Comparison of ENCODE assay signal across 25 mouse cellular contexts in the genomic region with DNA sequence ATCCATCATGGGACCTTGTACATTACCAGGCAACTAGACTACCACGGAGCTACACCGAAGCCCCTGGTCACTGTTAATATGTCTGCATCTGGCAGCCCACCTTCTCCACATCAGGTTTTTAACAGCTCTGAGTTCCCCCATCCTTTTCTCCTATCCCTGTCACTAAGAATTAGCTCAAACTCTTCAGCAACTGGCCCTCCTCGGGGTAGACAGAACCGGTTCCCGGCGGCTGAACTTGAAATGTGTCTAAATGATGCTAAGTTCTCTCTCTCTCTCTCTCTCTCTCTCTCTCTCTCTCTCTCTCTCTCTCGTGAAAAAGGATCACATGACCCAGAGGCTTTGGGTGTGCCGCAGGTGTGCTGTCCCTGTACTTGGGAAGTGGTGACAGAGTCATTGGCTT.
"Had no signal": no experiment of that assay in that cellular context is flagged by ENCODE, and none has a peak within 500 bp of the region (broad histone marks: within the 10 kb centered on the region; RNA-seq: fewer than 3 reads in every experiment).

No protein-coding gene starts in this region.

- ATAC-seq: liver, embryonic 12.5 days; midbrain, embryonic 13.5 days; midbrain, embryonic 16.5 days had no signal

- H3K4me1 ChIP-seq: liver, embryonic 12.5 days; liver, embryonic 15.5 days; midbrain, embryonic 13.5 days had no signal

- H3K9ac ChIP-seq: limb, embryonic 13.5 days; liver, embryonic 12.5 days; liver, embryonic 15.5 days; lung, embryonic 15.5 days; midbrain, embryonic 13.5 days; neural tube, embryonic 13.5 days had no signal

- H3K27ac ChIP-seq: limb, embryonic 13.5 days; liver, embryonic 12.5 days; liver, embryonic 15.5 days; lung, embryonic 15.5 days; midbrain, embryonic 10.5 days; midbrain, embryonic 13.5 days; neural tube, embryonic 13.5 days; stomach, postnatal 0 days had no signal

- H3K36me3 ChIP-seq: limb, embryonic 10.5 days; limb, embryonic 13.5 days; liver, embryonic 12.5 days; liver, embryonic 15.5 days; lung, embryonic 15.5 days; midbrain, embryonic 10.5 days; midbrain, embryonic 13.5 days; neural tube, embryonic 13.5 days had no signal

- H3K4me2 ChIP-seq: limb, embryonic 13.5 days; liver, embryonic 12.5 days; liver, embryonic 15.5 days; lung, embryonic 15.5 days; midbrain, embryonic 13.5 days; neural tube, embryonic 13.5 days had no signal

- DNase-seq: kidney, adult 8-10 months; kidney, postnatal 14 days; layer of hippocampus, postnatal 36 days; liver; lung, adult 18-20 months; lung, postnatal 10 days; lung, postnatal 36 days; right cerebral cortex, adult 18-20 months; right cerebral cortex, postnatal 14 days; right cerebral cortex, postnatal 4 days; thymus, adult 2 months; thymus, postnatal 14 days; thymus, postnatal 4 days had no signal

- H3K27me3 ChIP-seq: limb, embryonic 13.5 days; liver, embryonic 12.5 days; liver, embryonic 15.5 days; lung, embryonic 15.5 days; midbrain, embryonic 13.5 days; neural tube, embryonic 13.5 days had no signal

- H3K4me3 ChIP-seq: limb, embryonic 10.5 days; limb, embryonic 13.5 days; liver, embryonic 12.5 days; liver, embryonic 15.5 days; lung, embryonic 15.5 days; megakaryocyte, embryonic 14.5 days; midbrain, embryonic 10.5 days; midbrain, embryonic 13.5 days; myocyte; neural tube, embryonic 13.5 days had no signal

- H3K9me3 ChIP-seq: limb, embryonic 10.5 days; limb, embryonic 13.5 days; liver, embryonic 12.5 days; liver, embryonic 15.5 days; lung, embryonic 15.5 days; midbrain, embryonic 10.5 days; midbrain, embryonic 13.5 days; neural tube, embryonic 13.5 days had no signal
